Mouse (Mus musculus): ENCODE results near the gene Ccdc102a. TPM values are rescaled to one million over a fixed set of nuclear protein-coding genes. Genes with fewer than 3 reads are reported as not detected.
A peak's percentile ranks its signal among the peaks of the same experiment; 100 is the strongest.

Gene Ccdc102a
- total and polyA plus RNA-seq, 3 experiments = 5.0 to 6.4 (median 5.7) TPM

GRCm38 (mm10) chr8:94956078-94956574 lies 38.2 kb upstream of the Ccdc102a start:
- no peaks in the 10 kb centered on the region for H3K27me3 ChIP-seq (ENCODE audit: control insufficient read depth, insufficient read depth, low read length)
- no peak for DNase-seq
- 88% methylated on average over 1 of the region's 1 CpGs for WGBS
- no peaks in the 10 kb centered on the region for H3K79me2 ChIP-seq (replicated peaks; ENCODE audit: control insufficient read depth, insufficient read depth, low read length)
- no peak overlapping the region for H3K9ac ChIP-seq (ENCODE audit: low read depth, low read length)
- H3K4me3 ChIP-seq = no peak overlapping the region
- TF ChIP-seq POLR2A (IDR thresholded peaks at IDR 0.05; ENCODE audit: insufficient read depth, low read depth, low read length) = no peak
- TF ChIP-seq CTCF (IDR thresholded peaks at IDR 0.05) = no peak
- peaks cover 1% of the 10 kb centered on the region; the same call in 1 of the 2 replicates for H3K4me1 ChIP-seq (ENCODE audit: control insufficient read depth, insufficient read depth, low read length)
- intact Hi-C loops (cut with DNase I) = loop anchor here (10.0 kb wide), 1 partner anchor 349 kb away; the partner anchor contains the start of gene Cngb1
- no peak overlapping the region for H3K27ac ChIP-seq
- H3K36me3 ChIP-seq (ENCODE audit: control insufficient read depth, insufficient read depth, low read length) = no peaks in the 10 kb centered on the region

- DNase-seq = peak; percentile 55 to 59
- Histone ChIP-seq H3K27ac (peak overlapping the region; percentile 2; the same call in 1 of the 2 replicates), H3K27me3 (ENCODE audit: control insufficient read depth, insufficient read depth, low read length) (no peaks in the 10 kb centered on the region), H3K4me3 (no peak overlapping the region), H3K4me1 (ENCODE audit: control insufficient read depth, insufficient read depth, low read length) (peaks cover 1% of the 10 kb centered on the region; the same call in 1 of the 2 replicates), H3K79me2 (replicated peaks; ENCODE audit: control insufficient read depth, insufficient read depth, low read length) (no peaks in the 10 kb centered on the region), H3K36me3 (ENCODE audit: control insufficient read depth, insufficient read depth, low read length) (no peaks in the 10 kb centered on the region), H3K9ac (ENCODE audit: low read depth, low read length) (no peak overlapping the region)
- intact Hi-C loops (cut with DNase I) = loop anchor here (1.0 to 10.0 kb wide), 2 partner anchors 46 to 350 kb away; partner anchors contain the start of gene Cngb1
- TF ChIP-seq POLR2A (IDR thresholded peaks at IDR 0.05; ENCODE audit: insufficient read depth, low read depth, low read length) (no peak), CTCF (IDR thresholded peaks at IDR 0.05) (peak; percentile 82), EP300 (IDR thresholded peaks at IDR 0.05; ENCODE audit: insufficient read depth, low read depth, low read length) (no peak)
- 30% methylated on average over 9 of the region's 9 CpGs for WGBS
Measured at GRCm38 (mm10) chr8:94954921-94955758, 37.2 kb upstream of the Ccdc102a start.

GRCm38 (mm10) chr8:94954368-94954737 lies 36.5 kb upstream of the Ccdc102a start:
- H3K27me3 ChIP-seq (ENCODE audit: control insufficient read depth, insufficient read depth, low read length) = no peaks in the 10 kb centered on the region
- H3K9ac ChIP-seq (ENCODE audit: low read depth, low read length) = no peak overlapping the region
- intact Hi-C loops (cut with DNase I) = loop anchor here (10.0 kb wide), 1 partner anchor 350 kb away; the partner anchor contains the start of gene Cngb1
- DNase-seq = no peak
- H3K79me2 ChIP-seq (replicated peaks; ENCODE audit: control insufficient read depth, insufficient read depth, low read length) = no peaks in the 10 kb centered on the region
- peaks cover 1% of the 10 kb centered on the region; the same call in 1 of the 2 replicates for H3K4me1 ChIP-seq (ENCODE audit: control insufficient read depth, insufficient read depth, low read length)
- H3K27ac ChIP-seq = no peak overlapping the region
- no peak for TF ChIP-seq EP300 (IDR thresholded peaks at IDR 0.05; ENCODE audit: insufficient read depth, low read depth, low read length)
- no peak for TF ChIP-seq POLR2A (IDR thresholded peaks at IDR 0.05; ENCODE audit: insufficient read depth, low read depth, low read length)
- no peak for TF ChIP-seq CTCF (IDR thresholded peaks at IDR 0.05)
- 42% methylated on average over 7 of the region's 7 CpGs for WGBS
- no peaks in the 10 kb centered on the region for H3K36me3 ChIP-seq (ENCODE audit: control insufficient read depth, insufficient read depth, low read length)
- no peak overlapping the region for H3K4me3 ChIP-seq

- no peak overlapping the region for H3K4me3 ChIP-seq
- H3K9ac ChIP-seq (ENCODE audit: low read depth, low read length) = no peak overlapping the region
- peaks cover 1% of the 10 kb centered on the region; the same call in 1 of the 2 replicates for H3K4me1 ChIP-seq (ENCODE audit: control insufficient read depth, insufficient read depth, low read length)
- no peaks in the 10 kb centered on the region for H3K36me3 ChIP-seq (ENCODE audit: control insufficient read depth, insufficient read depth, low read length)
- no peak for TF ChIP-seq POLR2A (IDR thresholded peaks at IDR 0.05; ENCODE audit: insufficient read depth, low read depth, low read length)
- TF ChIP-seq EP300 (IDR thresholded peaks at IDR 0.05; ENCODE audit: insufficient read depth, low read depth, low read length) = no peak
- no peak for TF ChIP-seq CTCF (IDR thresholded peaks at IDR 0.05)
- no peaks in the 10 kb centered on the region for H3K79me2 ChIP-seq (replicated peaks; ENCODE audit: control insufficient read depth, insufficient read depth, low read length)
- no peaks in the 10 kb centered on the region for H3K27me3 ChIP-seq (ENCODE audit: control insufficient read depth, insufficient read depth, low read length)
- intact Hi-C loops (cut with DNase I) = loop anchor here (10.0 kb wide), 1 partner anchor 351 kb away; the partner anchor contains the start of gene Cngb1
- 59% methylated on average over 7 of the region's 7 CpGs for WGBS
- no peak overlapping the region for H3K27ac ChIP-seq
- no peak for DNase-seq
Measured at GRCm38 (mm10) chr8:94953624-94954367, 35.9 kb upstream of the Ccdc102a start.

- DNase-seq = no peak
- TF ChIP-seq CTCF (IDR thresholded peaks at IDR 0.05) (no peak), POLR2A (IDR thresholded peaks at IDR 0.05; ENCODE audit: insufficient read depth, low read depth, low read length) (no peak), EP300 (IDR thresholded peaks at IDR 0.05; ENCODE audit: insufficient read depth, low read depth, low read length) (no peak)
- intact Hi-C loops (cut with DNase I) = loop anchor here (10.0 kb wide), 1 partner anchor 353 kb away; the partner anchor contains the start of gene Cngb1
- H3K4me3 ChIP-seq = no peak overlapping the region
- no peak overlapping the region for H3K27ac ChIP-seq
- WGBS = 64% methylated on average over 5 of the region's 5 CpGs
- no peaks in the 10 kb centered on the region for H3K27me3 ChIP-seq (ENCODE audit: control insufficient read depth, insufficient read depth, low read length)
- H3K79me2 ChIP-seq (replicated peaks; ENCODE audit: control insufficient read depth, insufficient read depth, low read length) = no peaks in the 10 kb centered on the region
- H3K36me3 ChIP-seq (ENCODE audit: control insufficient read depth, insufficient read depth, low read length) = no peaks in the 10 kb centered on the region
- H3K9ac ChIP-seq (ENCODE audit: low read depth, low read length) = no peak overlapping the region
- peaks cover 1% of the 10 kb centered on the region; the same call in 1 of the 2 replicates for H3K4me1 ChIP-seq (ENCODE audit: control insufficient read depth, insufficient read depth, low read length)
Measured at GRCm38 (mm10) chr8:94952086-94952485, 34.2 kb upstream of the Ccdc102a start.
